Mouse (Mus musculus) heart, adult 2 months (tissue): Measurements from ENCODE around the gene Ppid.

Experiments
- CTCF ChIP-seq: fragments of 200-600 bp; IDR thresholded peaks from 2 replicates; pipeline ENCODE4 v1.8.1; 2022; ENCODE audit warnings: antibody characterized with exemption, mild to moderate bottlenecking, moderate library complexity
- EP300 ChIP-seq: fragments of 200-500 bp; IDR thresholded peaks from 2 replicates; pipeline ENCODE4 v1.6.1; 2011; ENCODE audit warnings: low read depth, low read length, control low read depth; ENCODE audit not compliant: insufficient read depth
- POLR2A ChIP-seq: fragments of 200-500 bp; IDR thresholded peaks from 2 replicates; pipeline ENCODE4 v1.6.1; 2011; ENCODE audit warnings: mild to moderate bottlenecking, low read depth, low read length, control low read depth; ENCODE audit not compliant: insufficient read depth

GRCm38 (mm10) chr3:79555061-79555460 lies 36.1 kb upstream of the Ppid start:
- TF ChIP-seq CTCF (no peak), POLR2A (no peak), EP300 (no peak)
